Mouse (Mus musculus): Measurements from ENCODE around the gene Dnajc22.

Gene Dnajc22

GRCm38 (mm10) chr15:99116539-99116938 is 23.6 kb downstream of the Dnajc22 start:
- no peak for DNase-seq

GRCm38 (mm10) chr15:99120814-99121213 is 27.8 kb downstream of the Dnajc22 start:
- DNase-seq: no peak

- DNase-seq: no peak
These were observed 29.7 kb downstream of the Dnajc22 start for GRCm38 (mm10) chr15:99122642-99123041.

GRCm38 (mm10) chr15:99125711-99126080 is 32.7 kb downstream of the Dnajc22 start, which contains the start of gene Spats2:
Gene Spats2 (plus strand): TSS chr15:99125916.
- DNase-seq: no peak

- DNase-seq: peak; percentile 84
These were observed 33.3 kb downstream of the Dnajc22 start for GRCm38 (mm10) chr15:99126081-99126815.

- no peak for DNase-seq
These were observed 33.9 kb downstream of the Dnajc22 start for GRCm38 (mm10) chr15:99126816-99127365.

GRCm38 (mm10) chr15:99127851-99128522 is 35.0 kb downstream of the Dnajc22 start:
- no peak for DNase-seq

- no peak for DNase-seq
These were observed 36.5 kb downstream of the Dnajc22 start for GRCm38 (mm10) chr15:99129441-99129840.

GRCm38 (mm10) chr15:99129956-99130910 is 37.3 kb downstream of the Dnajc22 start:
- no peak for DNase-seq

GRCm38 (mm10) chr15:99138389-99138788 is 45.4 kb downstream of the Dnajc22 start:
- no peak for DNase-seq

GRCm38 (mm10) chr15:99139669-99140068 is 46.7 kb downstream of the Dnajc22 start:
- DNase-seq: peak; percentile 33

- no peak for DNase-seq
These were observed 57.5 kb downstream of the Dnajc22 start for GRCm38 (mm10) chr15:99150516-99150915.

GRCm38 (mm10) chr15:99151324-99151723 is 58.4 kb downstream of the Dnajc22 start:
- no peak for DNase-seq

- no peak for DNase-seq
These were observed 60.5 kb downstream of the Dnajc22 start for GRCm38 (mm10) chr15:99153466-99153865.

Measured in cerebellum, adult 11 months (tissue).